Mouse (Mus musculus) liver, embryonic 15.5 days (tissue): ENCODE measurements around the gene Tenm4. TPM values are rescaled to one million over a fixed set of nuclear protein-coding genes. Genes with fewer than 3 reads are reported as not detected.
"Not testable (repeated sequence)": the region's sequence is repeated elsewhere in the genome, so short reads cannot be mapped to it uniquely, and the experiment has no call there.

Experiments
- ATAC-seq: fragments of 200-750 bp; cut with Nextera tagmentation; 2 replicates; pipeline ENCODE4 v1.8.0; 2017; ENCODE audit warnings: moderate number of reproducible peaks, mild to moderate bottlenecking, moderate library complexity; ENCODE audit not compliant: insufficient read depth
- H3K27ac ChIP-seq: fragments of 300-500 bp; sonication (generic); replicated peaks from 2 replicates; pipeline ENCODE4 v1.5.1; 2015; ENCODE audit warnings: mild to moderate bottlenecking, inconsistent platforms
- H3K27me3 ChIP-seq: fragments of 300-500 bp; sonication (generic); 2 replicates; pipeline ENCODE4 v1.6.1; 2015; ENCODE audit warnings: mild to moderate bottlenecking, inconsistent platforms
- H3K36me3 ChIP-seq: fragments of 300-500 bp; sonication (generic); replicated peaks from 2 replicates; pipeline ENCODE4 v1.6.1; 2015; ENCODE audit warnings: moderate library complexity, mild to moderate bottlenecking, inconsistent platforms
- H3K4me1 ChIP-seq: fragments of 300-500 bp; sonication (generic); replicated peaks from 2 replicates; pipeline ENCODE4 v1.6.1; 2015; ENCODE audit warnings: inconsistent platforms
- H3K4me2 ChIP-seq: fragments of 300-500 bp; sonication (generic); 2 replicates; pipeline ENCODE4 v1.6.1; 2015; ENCODE audit warnings: moderate library complexity, mild to moderate bottlenecking, inconsistent platforms
- H3K4me3 ChIP-seq: fragments of 300-500 bp; sonication (generic); replicated peaks from 2 replicates; pipeline ENCODE4 v1.5.1; 2015; ENCODE audit warnings: mild to moderate bottlenecking, inconsistent platforms
- H3K9ac ChIP-seq: fragments of 300-500 bp; sonication (generic); 2 replicates; pipeline ENCODE4 v1.6.1; 2015; ENCODE audit warnings: moderate library complexity, mild to moderate bottlenecking, inconsistent platforms
- H3K9me3 ChIP-seq: fragments of 300-500 bp; sonication (generic); replicated peaks from 2 replicates; pipeline ENCODE4 v1.6.1; 2016; ENCODE audit warnings: inconsistent platforms
- WGBS: fragments of 180-500 bp; shearing (Covaris S2); methylation state at CpG from one replicate; pipeline ENCODE4 v1.1.7; 2015; ENCODE audit warnings: mixed read lengths; ENCODE audit not compliant: insufficient replicate concordance; 5-methylcytosine and 5-hydroxymethylcytosine counted together
- polyA plus RNA-seq: library from polyadenylated mRNA; unstranded; fragments of >200 nt; fragmentation: Nextera tagmentation; extraction: Ambion mirVana; gene quantifications from 2 replicates; pipeline ENCODE4 v1.2.1, GENCODE M21; 2015

Gene Tenm4
- polyA plus RNA-seq, 1 experiment from 2014 or later, result 0.69 TPM

- H3K36me3 ChIP-seq, result no peaks in the 10 kb centered on the region
- H3K27ac ChIP-seq, result no peak overlapping the region
- no peaks in the 10 kb centered on the region for H3K9me3 ChIP-seq
- no peak overlapping the region for H3K9ac ChIP-seq
- H3K4me3 ChIP-seq, result no peak overlapping the region
- ATAC-seq, result no peak
- no peaks in the 10 kb centered on the region; the same call in 1 of the 2 replicates for H3K27me3 ChIP-seq
- H3K4me1 ChIP-seq, result no peaks in the 10 kb centered on the region
- 60% methylated on average over 4 of the region's 4 CpGs for WGBS
- H3K4me2 ChIP-seq, result no peak overlapping the region
Measured at GRCm38 (mm10) chr7:96597871-96598270, 426.8 kb downstream of the Tenm4 start.

- H3K4me3 ChIP-seq, result no peak overlapping the region
- H3K36me3 ChIP-seq, result no peaks in the 10 kb centered on the region
- H3K9me3 ChIP-seq, result no peaks in the 10 kb centered on the region
- 41% methylated on average over 3 of the region's 3 CpGs for WGBS
- no peak overlapping the region for H3K4me2 ChIP-seq
- no peaks in the 10 kb centered on the region for H3K4me1 ChIP-seq
- ATAC-seq, result no peak
- no peak overlapping the region for H3K9ac ChIP-seq
- H3K27ac ChIP-seq, result no peak overlapping the region
- no peaks in the 10 kb centered on the region; the same call in 1 of the 2 replicates for H3K27me3 ChIP-seq
Measured at GRCm38 (mm10) chr7:96599081-96599480, 428.0 kb downstream of the Tenm4 start.

DNA sequence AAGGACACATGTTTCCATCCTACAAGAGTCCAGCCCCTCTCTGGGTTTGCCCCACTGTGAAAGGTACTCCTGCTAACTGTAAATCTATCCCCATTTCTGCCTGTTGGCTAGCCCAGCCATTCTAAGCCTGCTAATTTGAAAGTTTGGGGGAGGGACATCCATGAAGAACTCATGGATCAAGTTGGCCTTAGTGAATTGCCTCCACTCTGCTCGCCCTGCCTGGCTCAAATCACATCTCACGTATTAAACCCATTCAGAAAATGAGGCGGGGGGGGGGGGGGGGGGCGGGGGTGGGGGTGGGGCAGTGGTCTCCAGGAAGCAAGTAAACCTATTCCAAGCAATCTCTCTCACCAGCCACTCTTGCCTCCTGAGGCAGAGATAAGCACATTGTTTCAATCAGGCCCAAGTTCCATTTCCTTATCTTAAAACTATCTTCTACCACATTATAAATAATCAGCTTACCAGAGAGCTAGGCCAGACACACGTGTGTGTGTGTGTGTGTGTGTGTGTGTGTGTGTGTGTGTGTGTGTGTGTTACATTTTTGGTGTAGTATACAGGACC is 429.4 kb downstream of the Tenm4 start:
- Histone ChIP-seq H3K4me2 (no peak overlapping the region), H3K4me3 (no peak overlapping the region), H3K4me1 (no peaks in the 10 kb centered on the region), H3K27me3 (no peaks in the 10 kb centered on the region; the same call in 1 of the 2 replicates), H3K9me3 (no peaks in the 10 kb centered on the region), H3K27ac (no peak overlapping the region), H3K9ac (no peak overlapping the region), H3K36me3 (no peaks in the 10 kb centered on the region)
- WGBS, result 26% methylated on average over 4 of the region's 5 CpGs
- no peak for ATAC-seq

GRCm38 (mm10) chr7:96604091-96604745 is 433.2 kb downstream of the Tenm4 start:
- H3K4me2 ChIP-seq, result no peak overlapping the region
- no peaks in the 10 kb centered on the region for H3K4me1 ChIP-seq
- no peaks in the 10 kb centered on the region for H3K9me3 ChIP-seq
- no peak overlapping the region for H3K4me3 ChIP-seq
- ATAC-seq, result no peak
- no peaks in the 10 kb centered on the region for H3K36me3 ChIP-seq
- H3K27me3 ChIP-seq, result no peaks in the 10 kb centered on the region; the same call in 1 of the 2 replicates
- H3K27ac ChIP-seq, result no peak overlapping the region
- no peak overlapping the region for H3K9ac ChIP-seq
- 44% methylated on average over 3 of the region's 3 CpGs for WGBS

- H3K27ac ChIP-seq, result no peak overlapping the region
- no peaks in the 10 kb centered on the region for H3K36me3 ChIP-seq
- no peak overlapping the region for H3K9ac ChIP-seq
- H3K4me1 ChIP-seq, result no peaks in the 10 kb centered on the region
- no peaks in the 10 kb centered on the region for H3K9me3 ChIP-seq
- peaks cover 4% of the 10 kb centered on the region for H3K27me3 ChIP-seq
- 63% methylated on average over 2 of the region's 2 CpGs for WGBS
- ATAC-seq, result no peak
- H3K4me2 ChIP-seq, result no peak overlapping the region
- no peak overlapping the region for H3K4me3 ChIP-seq
Measured at GRCm38 (mm10) chr7:96605316-96605715, 434.3 kb downstream of the Tenm4 start.

DNA sequence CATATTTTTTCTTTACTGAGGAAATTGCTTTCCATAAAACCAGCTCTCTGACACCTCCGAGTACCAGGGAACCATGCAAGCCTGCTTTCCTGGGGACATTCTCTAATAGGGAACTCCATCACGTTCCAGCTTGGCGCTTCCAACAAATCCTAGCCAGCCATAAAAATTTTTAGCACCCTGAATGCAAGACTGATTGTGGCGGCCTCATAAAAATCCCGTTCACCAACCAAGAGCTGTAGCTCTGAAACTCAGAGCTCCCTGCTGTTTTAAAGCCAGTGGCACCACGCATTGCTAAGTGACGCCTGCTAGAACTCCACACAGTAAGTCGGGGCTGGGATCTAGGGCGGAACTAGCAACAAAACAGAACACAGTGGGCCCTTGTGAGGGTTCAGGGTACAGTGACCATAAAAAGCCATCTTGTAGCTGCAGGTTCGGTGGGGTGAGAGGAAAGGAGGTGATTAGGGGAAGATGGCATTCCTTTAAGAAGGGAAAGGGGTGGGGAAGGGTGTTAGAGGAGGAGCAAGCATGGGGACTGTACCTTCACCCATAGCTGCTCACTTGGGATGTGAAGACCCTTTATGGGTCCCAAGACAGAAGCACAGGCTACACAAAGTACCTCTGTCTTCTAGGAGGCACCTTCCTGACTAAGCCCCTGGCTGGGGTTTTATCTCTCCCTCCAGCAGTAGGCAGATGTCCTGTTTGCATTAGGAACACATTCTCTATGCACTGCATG is 439.0 kb downstream of the Tenm4 start:
- ATAC-seq, result no peak
- H3K9me3 ChIP-seq, result no peaks in the 10 kb centered on the region
- no peak overlapping the region for H3K9ac ChIP-seq
- H3K4me1 ChIP-seq, result no peaks in the 10 kb centered on the region
- no peak overlapping the region for H3K4me2 ChIP-seq
- no peaks in the 10 kb centered on the region for H3K36me3 ChIP-seq
- H3K27me3 ChIP-seq, result peaks cover 4% of the 10 kb centered on the region; the same call in 1 of the 2 replicates
- no peak overlapping the region for H3K27ac ChIP-seq
- no peak overlapping the region for H3K4me3 ChIP-seq
- 26% methylated on average over 10 of the region's 10 CpGs for WGBS

DNA sequence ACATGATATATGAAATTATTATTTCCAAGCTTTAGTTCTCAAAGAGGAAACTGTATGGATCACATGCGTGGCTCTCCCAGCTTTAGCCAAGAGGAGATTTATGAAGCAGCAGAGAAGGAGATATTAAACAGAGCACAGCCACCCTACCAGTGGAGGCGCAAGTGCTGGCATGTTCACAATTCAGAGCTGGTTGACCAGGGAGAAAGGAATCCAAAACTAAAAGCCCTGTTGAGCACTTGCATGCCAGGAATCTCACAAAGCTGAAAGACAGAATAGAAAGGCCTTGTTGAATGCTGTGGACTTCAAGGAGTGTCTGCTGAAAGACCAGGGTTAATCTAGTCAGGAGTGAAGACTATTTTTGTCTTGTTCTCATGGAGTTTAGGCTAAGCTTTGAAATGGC is 446.3 kb downstream of the Tenm4 start:
- no peaks in the 10 kb centered on the region for H3K4me1 ChIP-seq
- H3K9me3 ChIP-seq, result no peaks in the 10 kb centered on the region
- H3K27me3 ChIP-seq, result no peaks in the 10 kb centered on the region
- no peak overlapping the region for H3K4me3 ChIP-seq
- 67% methylated on average over 2 of the region's 2 CpGs for WGBS
- no peak overlapping the region for H3K4me2 ChIP-seq
- H3K27ac ChIP-seq, result no peak overlapping the region
- no peaks in the 10 kb centered on the region for H3K36me3 ChIP-seq
- no peak for ATAC-seq
- H3K9ac ChIP-seq, result no peak overlapping the region

DNA sequence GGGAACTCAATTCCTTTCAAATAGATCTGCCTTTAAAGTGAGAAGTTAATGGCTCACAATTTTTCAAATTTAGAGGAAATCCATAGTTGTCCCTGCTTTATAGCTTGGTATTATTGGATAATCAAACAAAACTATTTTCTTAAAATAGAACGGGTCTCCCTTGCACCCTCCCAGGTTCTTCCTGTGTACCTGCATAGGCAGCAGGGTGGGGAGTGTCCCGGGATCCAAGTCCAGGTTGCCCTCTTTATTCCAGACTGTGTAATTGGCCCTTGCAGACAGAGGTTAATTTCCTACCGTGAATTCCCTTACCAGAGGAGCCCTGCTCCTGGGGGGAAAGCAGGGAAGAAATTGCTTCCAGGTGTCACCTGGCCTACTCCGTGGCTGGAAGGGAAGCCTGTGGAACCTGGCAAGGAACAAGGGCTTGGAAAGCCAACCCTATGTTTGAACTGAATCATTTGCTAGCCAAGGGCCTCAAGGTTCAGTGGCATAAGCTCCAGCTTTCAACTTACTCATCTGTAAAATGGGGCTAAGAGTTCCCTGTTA is 449.0 kb downstream of the Tenm4 start:
- no peak for ATAC-seq
- Histone ChIP-seq H3K9me3 (no peaks in the 10 kb centered on the region), H3K27me3 (no peaks in the 10 kb centered on the region), H3K4me1 (no peaks in the 10 kb centered on the region), H3K9ac (no peak overlapping the region), H3K27ac (no peak overlapping the region), H3K4me3 (no peak overlapping the region), H3K36me3 (no peaks in the 10 kb centered on the region), H3K4me2 (no peak overlapping the region)
- 56% methylated on average over 4 of the region's 4 CpGs for WGBS

GRCm38 (mm10) chr7:96626338-96626737 is 455.3 kb downstream of the Tenm4 start:
- H3K4me2 ChIP-seq, result no peak overlapping the region
- no peak overlapping the region for H3K27ac ChIP-seq
- H3K4me1 ChIP-seq, result no peaks in the 10 kb centered on the region
- H3K9ac ChIP-seq, result no peak overlapping the region
- H3K36me3 ChIP-seq, result no peaks in the 10 kb centered on the region
- H3K4me3 ChIP-seq, result no peak overlapping the region
- no peaks in the 10 kb centered on the region for H3K27me3 ChIP-seq
- no peaks in the 10 kb centered on the region for H3K9me3 ChIP-seq
- WGBS, result 57% methylated on average over 3 of the region's 3 CpGs
- ATAC-seq, result no peak

- not testable (repeated sequence) for H3K9me3 ChIP-seq
Measured at GRCm38 (mm10) chr7:96630551-96630950, 459.5 kb downstream of the Tenm4 start.

DNA sequence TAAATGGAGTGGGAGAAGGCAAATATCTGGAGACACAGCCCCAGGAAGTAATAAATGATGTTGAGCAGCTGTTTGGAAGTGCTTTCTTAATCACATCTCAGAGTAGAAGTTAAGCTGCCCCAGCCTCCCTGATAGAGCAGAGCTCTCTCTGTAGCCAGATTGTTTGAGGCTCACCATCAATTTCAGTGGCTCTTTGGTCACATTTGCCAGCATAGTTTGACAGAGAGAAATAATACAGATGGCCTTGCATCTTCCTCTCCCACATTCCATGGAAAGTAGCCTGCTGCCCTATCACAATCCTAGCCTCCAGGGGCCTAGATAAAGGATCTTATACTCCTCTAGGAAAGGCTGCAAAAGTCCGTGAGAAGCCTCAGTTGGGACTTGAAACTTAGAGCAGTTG is 462.0 kb downstream of the Tenm4 start:
- 33% methylated on average over 1 of the region's 1 CpGs for WGBS
- Histone ChIP-seq H3K36me3 (no peaks in the 10 kb centered on the region), H3K27ac (no peak overlapping the region), H3K9ac (no peak overlapping the region), H3K4me2 (no peak overlapping the region), H3K27me3 (no peaks in the 10 kb centered on the region), H3K4me3 (no peak overlapping the region), H3K9me3 (no peaks in the 10 kb centered on the region), H3K4me1 (no peaks in the 10 kb centered on the region)
- ATAC-seq, result no peak

More at GRCm38 (mm10) chr7:96630551-96630950, 459.5 kb downstream of the Tenm4 start:
- not testable (repeated sequence) for H3K36me3 ChIP-seq, H3K9ac ChIP-seq, ATAC-seq, H3K27me3 ChIP-seq, H3K4me2 ChIP-seq, H3K4me3 ChIP-seq, H3K4me1 ChIP-seq, H3K27ac ChIP-seq
- WGBS, result 41% methylated on average over 9 of the region's 9 CpGs
